Mouse (Mus musculus): ENCODE measurements around the gene Abi1. TPM values are rescaled to one million over a fixed set of nuclear protein-coding genes. Genes with fewer than 3 reads are reported as not detected.

The Abi1 gene
- total and polyA plus RNA-seq, 3 experiments = 31.9 to 69.8 TPM; not detected in 1

- Histone ChIP-seq H3K79me2 (ENCODE audit: control insufficient read depth, insufficient read depth, low read length, poor library complexity) (peaks cover 33% of the 10 kb centered on the region), H3K4me3 (ENCODE audit: control insufficient read depth in 1 of 2, insufficient read depth in 1 of 2, low read depth in 2 of 2, low read length in 2 of 2) (no peak overlapping the region), H3K27me3 (ENCODE audit: control insufficient read depth in 1 of 2, insufficient read depth in 2 of 2, low read length in 2 of 2) (no peaks in the 10 kb centered on the region), H3K36me3 (ENCODE audit: control insufficient read depth in 1 of 2, insufficient read depth in 2 of 2, low read length in 2 of 2) (peaks cover 0 to 4% of the 10 kb centered on the region in 2 experiments; a peak in 2 of 4 replicates), H3K27ac (ENCODE audit: control insufficient read depth, low read depth, low read length) (no peak overlapping the region), H3K9ac (ENCODE audit: control insufficient read depth, low read depth, low read length, poor library complexity, severe bottlenecking) (no peak overlapping the region), H3K4me1 (ENCODE audit: control insufficient read depth in 1 of 2, insufficient read depth in 2 of 2, low read length in 2 of 2) (peaks cover 3 to 7% of the 10 kb centered on the region in 2 experiments; a peak in 3 of 4 replicates), H3K9me3 (replicated peaks; ENCODE audit: insufficient read depth, low read length) (no peaks in the 10 kb centered on the region)
- DNase-seq (ENCODE audit: low read depth, low spot score) = no peak
- no peak for TF ChIP-seq TAL1 (IDR thresholded peaks at IDR 0.05; ENCODE audit: low read length)
- TF ChIP-seq ZKSCAN1 (IDR thresholded peaks at IDR 0.05; ENCODE audit: low read depth, low read length) = no peak
- no peak for TF ChIP-seq ZC3H11A (IDR thresholded peaks at IDR 0.05; ENCODE audit: low read depth, low read length)
- TF ChIP-seq USF1 (IDR thresholded peaks at IDR 0.05; ENCODE audit: low read depth, low read length) = no peak
- no peak for TF ChIP-seq CHD1 (IDR thresholded peaks at IDR 0.05; ENCODE audit: low read depth, low read length)
- TF ChIP-seq MEF2A (IDR thresholded peaks at IDR 0.05; ENCODE audit: extremely low read depth, insufficient replicate concordance, low read depth, low read length, poor library complexity, severe bottlenecking) = no peak
- TF ChIP-seq BHLHE40 (IDR thresholded peaks at IDR 0.05; ENCODE audit: borderline replicate concordance, low read depth, low read length) = no peak
- no peak for TF ChIP-seq RAD21 (IDR thresholded peaks at IDR 0.05; ENCODE audit: low read depth, low read length)
- no peak for TF ChIP-seq ZMIZ1 (IDR thresholded peaks at IDR 0.05; ENCODE audit: low read depth, low read length)
These were observed 16.2 kb downstream of the Abi1 start for GRCm38 (mm10) chr2:23023714-23024282.

GRCm38 (mm10) chr2:23023023-23023422 lies 17.0 kb downstream of the Abi1 start:
- Histone ChIP-seq H3K27me3 (ENCODE audit: control insufficient read depth in 1 of 2, insufficient read depth in 2 of 2, low read length in 2 of 2) (no peaks in the 10 kb centered on the region), H3K4me3 (ENCODE audit: control insufficient read depth in 1 of 2, insufficient read depth in 1 of 2, low read depth in 2 of 2, low read length in 2 of 2) (no peak overlapping the region), H3K36me3 (ENCODE audit: control insufficient read depth in 1 of 2, insufficient read depth in 2 of 2, low read length in 2 of 2) (peaks cover 0 to 4% of the 10 kb centered on the region in 2 experiments; a peak in 2 of 4 replicates), H3K27ac (ENCODE audit: control insufficient read depth, low read depth, low read length) (no peak overlapping the region), H3K4me1 (ENCODE audit: control insufficient read depth in 1 of 2, insufficient read depth in 2 of 2, low read length in 2 of 2) (peaks cover 3 to 7% of the 10 kb centered on the region in 2 experiments; a peak in 3 of 4 replicates), H3K9ac (ENCODE audit: control insufficient read depth, low read depth, low read length, poor library complexity, severe bottlenecking) (no peak overlapping the region), H3K79me2 (ENCODE audit: control insufficient read depth, insufficient read depth, low read length, poor library complexity) (peaks cover 31% of the 10 kb centered on the region), H3K9me3 (replicated peaks; ENCODE audit: insufficient read depth, low read length) (no peaks in the 10 kb centered on the region)
- no peak for TF ChIP-seq MAZ (IDR thresholded peaks at IDR 0.05; ENCODE audit: low read depth, low read length)
- no peak for TF ChIP-seq ETS1 (IDR thresholded peaks at IDR 0.05; ENCODE audit: low read depth, low read length)
- TF ChIP-seq NRF1 (IDR thresholded peaks at IDR 0.05; ENCODE audit: insufficient read depth, low read depth, low read length, poor library complexity, severe bottlenecking) = no peak
- no peak for TF ChIP-seq POLR2A (IDR thresholded peaks at IDR 0.05; ENCODE audit: control insufficient read depth in 1 of 2, insufficient read depth in 1 of 2, low read depth in 1 of 2, low read length in 2 of 2, poor library complexity in 1 of 2)
- no peak for TF ChIP-seq TCF12 (IDR thresholded peaks at IDR 0.05; ENCODE audit: low read depth, low read length)
- TF ChIP-seq MEF2A (IDR thresholded peaks at IDR 0.05; ENCODE audit: extremely low read depth, insufficient replicate concordance, low read depth, low read length, poor library complexity, severe bottlenecking) = no peak
- DNase-seq (ENCODE audit: low read depth, low spot score) = no peak
